Mouse (Mus musculus): ENCODE measurements around the gene Tat. TPM values are rescaled to one million over a fixed set of nuclear protein-coding genes. Genes with fewer than 3 reads are reported as not detected.
A peak's percentile ranks its signal among the peaks of the same experiment; 100 is the strongest.

Tat gene
- total and polyA plus RNA-seq, 3 experiments: not detected

GRCm38 (mm10) chr8:109962896-109963295 lies 27.3 kb upstream of the Tat start:
- Histone ChIP-seq H3K79me2 (replicated peaks; ENCODE audit: control insufficient read depth, extremely low read depth, insufficient read depth, poor library complexity, severe bottlenecking) (no peaks in the 10 kb centered on the region), H3K27me3 (replicated peaks) (peaks cover under 1% of the 10 kb centered on the region), H3K36me3 (replicated peaks in 1 of 2; ENCODE audit: control insufficient read depth in 1 of 2, insufficient read depth in 1 of 2, low read length in 1 of 2) (no peaks in the 10 kb centered on the region), H3K9me3 (replicated peaks; ENCODE audit: low read length) (peaks cover 7% of the 10 kb centered on the region), H3K9ac (ENCODE audit: insufficient read depth, low read depth) (no peak overlapping the region), H3K27ac (ENCODE audit: insufficient read depth, low read depth) (no peak overlapping the region), H3K4me2 (ENCODE audit: insufficient read depth, low read depth, poor library complexity, severe bottlenecking) (no peak overlapping the region), H3K4me1 (ENCODE audit: control insufficient read depth in 1 of 2, insufficient read depth in 2 of 2) (peaks cover 9 to 39% of the 10 kb centered on the region in 2 experiments), H3K4me3 (replicated peaks in 1 of 3; ENCODE audit: low read depth in 2 of 3, low read length in 2 of 3, poor library complexity in 1 of 3) (no peak overlapping the region)
- no peak for TF ChIP-seq CHD1 (IDR thresholded peaks at IDR 0.05; ENCODE audit: low read depth, low read length)
- in situ Hi-C loops (cut with MboI; ENCODE audit: low pct_ligation_motif_present, low pct_unique_long_range_greater_than_20kb, low sequenced_read_pairs): no loop called here
- dilution Hi-C loops (cut with MboI; ENCODE audit: extremely low pct_ligation_motif_present, extremely low pct_unique_long_range_greater_than_20kb, low sequenced_read_pairs): no loop called here
- no peak for DNase-seq (ENCODE audit: extremely low read depth)

DNA sequence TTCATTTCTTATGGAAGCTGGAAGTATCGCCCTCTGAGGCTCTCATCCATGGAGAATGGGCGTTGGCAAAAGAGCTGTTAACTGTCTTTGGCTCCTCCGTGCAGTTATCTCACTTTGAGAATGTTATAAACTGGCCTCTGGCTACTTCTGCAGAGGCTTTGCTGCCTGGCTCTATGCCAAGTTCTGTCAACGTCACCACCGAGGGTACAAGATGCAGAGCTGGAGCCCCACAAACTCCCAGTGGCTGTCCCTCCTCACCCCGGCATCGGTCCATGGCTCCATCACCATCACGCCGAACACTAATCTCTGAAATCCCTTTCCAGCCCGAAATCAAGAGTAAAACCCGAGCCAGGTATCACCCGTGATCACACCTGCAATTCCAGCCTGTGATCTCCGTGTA lies 26.8 kb upstream of the Tat start:
- dilution Hi-C loops (cut with MboI; ENCODE audit: extremely low pct_ligation_motif_present, extremely low pct_unique_long_range_greater_than_20kb, low sequenced_read_pairs) (no loop called here), in situ Hi-C loops (cut with MboI; ENCODE audit: low pct_ligation_motif_present, low pct_unique_long_range_greater_than_20kb, low sequenced_read_pairs) (no loop called here)
- Histone ChIP-seq H3K27ac (ENCODE audit: insufficient read depth, low read depth) (no peak overlapping the region), H3K27me3 (replicated peaks) (peaks cover 6% of the 10 kb centered on the region), H3K9me3 (replicated peaks; ENCODE audit: low read length) (peaks cover 7% of the 10 kb centered on the region), H3K36me3 (replicated peaks in 1 of 2; ENCODE audit: control insufficient read depth in 1 of 2, insufficient read depth in 1 of 2, low read length in 1 of 2) (no peaks in the 10 kb centered on the region), H3K4me1 (ENCODE audit: control insufficient read depth in 1 of 2, insufficient read depth in 2 of 2) (peaks cover 8 to 34% of the 10 kb centered on the region in 2 experiments), H3K4me2 (ENCODE audit: insufficient read depth, low read depth, poor library complexity, severe bottlenecking) (no peak overlapping the region), H3K9ac (ENCODE audit: insufficient read depth, low read depth) (no peak overlapping the region), H3K4me3 (replicated peaks in 1 of 3; ENCODE audit: low read depth in 2 of 3, low read length in 2 of 3, poor library complexity in 1 of 3) (no peak overlapping the region), H3K79me2 (replicated peaks; ENCODE audit: control insufficient read depth, extremely low read depth, insufficient read depth, poor library complexity, severe bottlenecking) (no peaks in the 10 kb centered on the region)
- TF ChIP-seq ZNF384 (IDR thresholded peaks at IDR 0.05; ENCODE audit: low read depth, low read length) (no peak), TCF12 (IDR thresholded peaks at IDR 0.05; ENCODE audit: low read depth, low read length) (no peak)
- no peak for DNase-seq (ENCODE audit: extremely low read depth)

GRCm38 (mm10) chr8:109964106-109964505 lies 26.1 kb upstream of the Tat start:
- H3K27ac ChIP-seq (ENCODE audit: insufficient read depth, low read depth): no peak overlapping the region
- H3K27me3 ChIP-seq (replicated peaks): peaks cover 7% of the 10 kb centered on the region
- no peak overlapping the region for H3K4me3 ChIP-seq (replicated peaks in 1 of 3; ENCODE audit: low read depth in 2 of 3, low read length in 2 of 3, poor library complexity in 1 of 3)
- peaks cover 7% of the 10 kb centered on the region for H3K9me3 ChIP-seq (replicated peaks; ENCODE audit: low read length)
- dilution Hi-C loops (cut with MboI; ENCODE audit: extremely low pct_ligation_motif_present, extremely low pct_unique_long_range_greater_than_20kb, low sequenced_read_pairs): no loop called here
- peak; percentile 68; the same call in 1 of the 2 replicates for TF ChIP-seq MAX (IDR thresholded peaks at IDR 0.05; ENCODE audit: low read length)
- no peak for TF ChIP-seq PAX5 (IDR thresholded peaks at IDR 0.05; ENCODE audit: low read length)
- no peak for TF ChIP-seq RAD21 (IDR thresholded peaks at IDR 0.05; ENCODE audit: low read depth, low read length)
- 0 out of 2 replicates have a peak, but pooled peaks have one; percentile 8 for TF ChIP-seq MYC (IDR thresholded peaks at IDR 0.05; ENCODE audit: low read depth, low read length)
- H3K79me2 ChIP-seq (replicated peaks; ENCODE audit: control insufficient read depth, extremely low read depth, insufficient read depth, poor library complexity, severe bottlenecking): no peaks in the 10 kb centered on the region
- DNase-seq (ENCODE audit: extremely low read depth): no peak
- in situ Hi-C loops (cut with MboI; ENCODE audit: low pct_ligation_motif_present, low pct_unique_long_range_greater_than_20kb, low sequenced_read_pairs): no loop called here
- H3K9ac ChIP-seq (ENCODE audit: insufficient read depth, low read depth): no peak overlapping the region
- H3K36me3 ChIP-seq (replicated peaks in 1 of 2; ENCODE audit: control insufficient read depth in 1 of 2, insufficient read depth in 1 of 2, low read length in 1 of 2): no peaks in the 10 kb centered on the region
- H3K4me2 ChIP-seq (ENCODE audit: insufficient read depth, low read depth, poor library complexity, severe bottlenecking): no peak overlapping the region
- peaks cover 4 to 27% of the 10 kb centered on the region in 2 experiments for H3K4me1 ChIP-seq (ENCODE audit: control insufficient read depth in 1 of 2, insufficient read depth in 2 of 2)

DNA sequence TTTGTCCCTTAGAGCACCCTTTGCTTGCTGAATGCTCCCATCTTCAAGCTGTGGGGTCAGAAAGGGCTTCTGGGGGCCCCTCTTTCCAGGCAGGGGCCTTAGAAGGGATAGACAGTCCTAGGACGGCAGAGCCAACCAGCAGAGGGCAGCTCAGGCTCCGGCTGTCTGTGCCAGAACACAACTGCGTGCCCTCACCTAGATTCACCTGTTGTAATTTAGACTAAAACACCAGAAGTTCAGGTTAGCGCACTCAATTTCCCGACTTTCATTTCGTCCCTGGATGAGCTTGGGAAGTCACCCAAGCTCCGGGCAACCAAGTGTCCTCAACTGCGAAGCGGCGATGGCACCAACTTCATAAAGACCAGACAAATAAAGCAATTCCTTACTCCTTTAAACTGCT lies 21.4 kb upstream of the Tat start:
- H3K27me3 ChIP-seq (replicated peaks): peaks cover 10% of the 10 kb centered on the region
- no peaks in the 10 kb centered on the region for H3K79me2 ChIP-seq (replicated peaks; ENCODE audit: control insufficient read depth, extremely low read depth, insufficient read depth, poor library complexity, severe bottlenecking)
- DNase-seq (ENCODE audit: extremely low read depth): no peak
- TF ChIP-seq GABPA (IDR thresholded peaks at IDR 0.05; ENCODE audit: insufficient replicate concordance, low read depth, low read length) (no peak), NRF1 (IDR thresholded peaks at IDR 0.05; ENCODE audit: low read depth, low read length) (no peak), CTCF (conservative IDR thresholded peaks at IDR 0.05 in 1 of 2, IDR thresholded peaks at IDR 0.05 in 1 of 2; ENCODE audit: low read depth in 2 of 2, low read length in 2 of 2) (peak in 1 of 2 experiments; percentile 32; a peak in 2 of 4 replicates)
- H3K4me3 ChIP-seq (replicated peaks in 1 of 3; ENCODE audit: low read depth in 2 of 3, low read length in 2 of 3, poor library complexity in 1 of 3): no peak overlapping the region
- no peak overlapping the region for H3K27ac ChIP-seq (ENCODE audit: insufficient read depth, low read depth)
- no peaks in the 10 kb centered on the region for H3K9me3 ChIP-seq (replicated peaks; ENCODE audit: low read length)
- peaks cover 3 to 11% of the 10 kb centered on the region in 2 experiments; a peak in 3 of 4 replicates for H3K4me1 ChIP-seq (ENCODE audit: control insufficient read depth in 1 of 2, insufficient read depth in 2 of 2)
- no peak overlapping the region for H3K4me2 ChIP-seq (ENCODE audit: insufficient read depth, low read depth, poor library complexity, severe bottlenecking)
- dilution Hi-C loops (cut with MboI; ENCODE audit: extremely low pct_ligation_motif_present, extremely low pct_unique_long_range_greater_than_20kb, low sequenced_read_pairs): no loop called here
- H3K9ac ChIP-seq (ENCODE audit: insufficient read depth, low read depth): no peak overlapping the region
- in situ Hi-C loops (cut with MboI; ENCODE audit: low pct_ligation_motif_present, low pct_unique_long_range_greater_than_20kb, low sequenced_read_pairs): loop anchor here (5.0 kb wide), 1 partner anchor 103 kb away; no protein-coding TSS in a partner anchor
- H3K36me3 ChIP-seq (replicated peaks in 1 of 2; ENCODE audit: control insufficient read depth in 1 of 2, insufficient read depth in 1 of 2, low read length in 1 of 2): no peaks in the 10 kb centered on the region

Data from CH12.LX (cell line).